Mouse (Mus musculus) ES-E14 (cell line): Measurements from ENCODE around the gene Gng10.

Experiments used
- HCFC1 ChIP-seq: IDR thresholded peaks from 2 replicates; pipeline ENCODE4 v1.6.1; 2012; ENCODE audit warnings: low read length, inconsistent platforms, borderline replicate concordance; ENCODE audit not compliant: insufficient read depth
- ZC3H11A ChIP-seq: IDR thresholded peaks from 2 replicates; pipeline ENCODE4 v1.6.1; 2012; ENCODE audit warnings: low read depth, mild to moderate bottlenecking, inconsistent platforms, low read length, borderline replicate concordance
- ZNF384 ChIP-seq: IDR thresholded peaks from 2 replicates; pipeline ENCODE4 v1.6.1; 2012; ENCODE audit warnings: low read depth, low read length, inconsistent platforms

- TF ChIP-seq ZC3H11A = no peak
- TF ChIP-seq ZNF384 = no peak
- TF ChIP-seq HCFC1 = no peak
Measured at GRCm38 (mm10) chr4:58995251-58995693, 39.6 kb upstream of the Gng10 start.
